Mouse (Mus musculus): ENCODE measurements around the gene Olfr576. TPM values are rescaled to one million over a fixed set of nuclear protein-coding genes. Genes with fewer than 3 reads are reported as not detected.

Gene Olfr576
- not detected in 2 replicates for polyA plus RNA-seq (2014; fragmentation: Nextera tagmentation; extraction: Ambion mirVana)

GRCm38 (mm10) chr7:102962360-102962759 lies at the start of gene Olfr576:
Gene Olfr576 (plus strand): TSS chr7:102962660.
- WGBS, result 49% methylated on average over 2 of the region's 2 CpGs
- H3K4me2 ChIP-seq (ENCODE audit: low read depth), result no peak within 1 kb of the TSS
- ATAC-seq (ENCODE audit: insufficient read depth, low FRiP score, low TSS enrichment) (no peak), DNase-seq (ENCODE audit: low spot score) (no peak)
- no peaks in the 10 kb centered on the region for H3K4me1 ChIP-seq (ENCODE audit: control insufficient read depth, insufficient read depth, low read length)
- no peak within 1 kb of the TSS for H3K9ac ChIP-seq (ENCODE audit: low read length)
- H3K27me3 ChIP-seq (ENCODE audit: control insufficient read depth, insufficient read depth, low read length), result no peaks in the 10 kb centered on the region
- no peak within 1 kb of the TSS for H3K4me3 ChIP-seq (ENCODE audit: low read depth, low read length)
- H3K27ac ChIP-seq (ENCODE audit: low read depth, low read length), result no peak within 1 kb of the TSS
- no peaks in the 10 kb centered on the region for H3K9me3 ChIP-seq (ENCODE audit: control insufficient read depth, low read length)
- H3K36me3 ChIP-seq (ENCODE audit: control insufficient read depth, insufficient read depth, low read length), result no peaks in the 10 kb centered on the region

- WGBS, result 61% methylated on average over 1 of the region's 1 CpGs
- Histone ChIP-seq H3K27me3 (ENCODE audit: control insufficient read depth, insufficient read depth, low read length) (no peaks in the 10 kb centered on the region), H3K4me3 (ENCODE audit: low read depth, low read length) (no peak overlapping the region), H3K4me1 (ENCODE audit: control insufficient read depth, insufficient read depth, low read length) (no peaks in the 10 kb centered on the region), H3K4me2 (ENCODE audit: low read depth) (no peak overlapping the region), H3K9ac (ENCODE audit: low read length) (no peak overlapping the region), H3K36me3 (ENCODE audit: control insufficient read depth, insufficient read depth, low read length) (no peaks in the 10 kb centered on the region), H3K9me3 (ENCODE audit: control insufficient read depth, low read length) (no peaks in the 10 kb centered on the region), H3K27ac (ENCODE audit: low read depth, low read length) (no peak overlapping the region)
- DNase-seq (ENCODE audit: low spot score), result no peak
- ATAC-seq (ENCODE audit: insufficient read depth, low FRiP score, low TSS enrichment), result no peak
Observed at GRCm38 (mm10) chr7:102915261-102915660, 47.2 kb upstream of the Olfr576 start.

- ATAC-seq (ENCODE audit: insufficient read depth, low FRiP score, low TSS enrichment) (no peak), DNase-seq (ENCODE audit: low spot score) (no peak)
- Histone ChIP-seq H3K4me2 (ENCODE audit: low read depth) (no peak overlapping the region), H3K27ac (ENCODE audit: low read depth, low read length) (no peak overlapping the region), H3K27me3 (ENCODE audit: control insufficient read depth, insufficient read depth, low read length) (no peaks in the 10 kb centered on the region), H3K9me3 (ENCODE audit: control insufficient read depth, low read length) (no peaks in the 10 kb centered on the region), H3K4me3 (ENCODE audit: low read depth, low read length) (no peak overlapping the region), H3K36me3 (ENCODE audit: control insufficient read depth, insufficient read depth, low read length) (no peaks in the 10 kb centered on the region), H3K4me1 (ENCODE audit: control insufficient read depth, insufficient read depth, low read length) (no peaks in the 10 kb centered on the region), H3K9ac (ENCODE audit: low read length) (no peak overlapping the region)
- 87% methylated on average over 5 of the region's 5 CpGs for WGBS
Observed at GRCm38 (mm10) chr7:102916405-102916804, 46.1 kb upstream of the Olfr576 start.

- ATAC-seq (ENCODE audit: insufficient read depth, low FRiP score, low TSS enrichment) (no peak), DNase-seq (ENCODE audit: low spot score) (no peak)
- WGBS, result 48% methylated on average over 4 of the region's 4 CpGs
- Histone ChIP-seq H3K4me3 (ENCODE audit: low read depth, low read length) (no peak within 1 kb of the TSS), H3K9me3 (ENCODE audit: control insufficient read depth, low read length) (no peaks in the 10 kb centered on the region), H3K36me3 (ENCODE audit: control insufficient read depth, insufficient read depth, low read length) (no peaks in the 10 kb centered on the region), H3K27ac (ENCODE audit: low read depth, low read length) (no peak within 1 kb of the TSS), H3K27me3 (ENCODE audit: control insufficient read depth, insufficient read depth, low read length) (no peaks in the 10 kb centered on the region), H3K4me1 (ENCODE audit: control insufficient read depth, insufficient read depth, low read length) (no peaks in the 10 kb centered on the region), H3K9ac (ENCODE audit: low read length) (no peak within 1 kb of the TSS), H3K4me2 (ENCODE audit: low read depth) (no peak within 1 kb of the TSS)
Observed at GRCm38 (mm10) chr7:102917032-102917875, 45.2 kb upstream of the Olfr576 start, which contains the start of gene Olfr571. Gene Olfr571 (minus strand): TSS chr7:102917536.

- Histone ChIP-seq H3K4me3 (ENCODE audit: low read depth, low read length) (no peak overlapping the region), H3K27me3 (ENCODE audit: control insufficient read depth, insufficient read depth, low read length) (no peaks in the 10 kb centered on the region), H3K9me3 (ENCODE audit: control insufficient read depth, low read length) (no peaks in the 10 kb centered on the region), H3K4me2 (ENCODE audit: low read depth) (no peak overlapping the region), H3K27ac (ENCODE audit: low read depth, low read length) (no peak overlapping the region), H3K4me1 (ENCODE audit: control insufficient read depth, insufficient read depth, low read length) (no peaks in the 10 kb centered on the region), H3K9ac (ENCODE audit: low read length) (no peak overlapping the region), H3K36me3 (ENCODE audit: control insufficient read depth, insufficient read depth, low read length) (no peaks in the 10 kb centered on the region)
- WGBS, result 22% methylated on average over 1 of the region's 1 CpGs
- no peak for DNase-seq (ENCODE audit: low spot score)
- ATAC-seq (ENCODE audit: insufficient read depth, low FRiP score, low TSS enrichment), result peak; percentile 54; the same call in 1 of the 2 replicates
Observed at GRCm38 (mm10) chr7:102919632-102920031, 42.8 kb upstream of the Olfr576 start.

GRCm38 (mm10) chr7:102924109-102924508 lies 38.4 kb upstream of the Olfr576 start, which contains the start of gene Olfr572:
Gene Olfr572 (plus strand): TSS chr7:102924409.
- WGBS, result 50% methylated on average over 1 of the region's 1 CpGs
- ATAC-seq (ENCODE audit: insufficient read depth, low FRiP score, low TSS enrichment) (no peak), DNase-seq (ENCODE audit: low spot score) (no peak)
- no peak within 1 kb of the TSS for H3K27ac ChIP-seq (ENCODE audit: low read depth, low read length)
- H3K4me2 ChIP-seq (ENCODE audit: low read depth), result no peak within 1 kb of the TSS
- H3K4me3 ChIP-seq (ENCODE audit: low read depth, low read length), result no peak within 1 kb of the TSS
- H3K27me3 ChIP-seq (ENCODE audit: control insufficient read depth, insufficient read depth, low read length), result no peaks in the 10 kb centered on the region
- H3K4me1 ChIP-seq (ENCODE audit: control insufficient read depth, insufficient read depth, low read length), result no peaks in the 10 kb centered on the region
- no peaks in the 10 kb centered on the region for H3K9me3 ChIP-seq (ENCODE audit: control insufficient read depth, low read length)
- no peaks in the 10 kb centered on the region for H3K36me3 ChIP-seq (ENCODE audit: control insufficient read depth, insufficient read depth, low read length)
- H3K9ac ChIP-seq (ENCODE audit: low read length), result no peak within 1 kb of the TSS

GRCm38 (mm10) chr7:102927105-102927504 lies 35.4 kb upstream of the Olfr576 start:
- no peak overlapping the region for H3K4me2 ChIP-seq (ENCODE audit: low read depth)
- DNase-seq (ENCODE audit: low spot score) (no peak), ATAC-seq (ENCODE audit: insufficient read depth, low FRiP score, low TSS enrichment) (no peak)
- H3K36me3 ChIP-seq (ENCODE audit: control insufficient read depth, insufficient read depth, low read length), result no peaks in the 10 kb centered on the region
- no peaks in the 10 kb centered on the region for H3K4me1 ChIP-seq (ENCODE audit: control insufficient read depth, insufficient read depth, low read length)
- H3K9ac ChIP-seq (ENCODE audit: low read length), result no peak overlapping the region
- 77% methylated on average over 3 of the region's 3 CpGs for WGBS
- no peak overlapping the region for H3K27ac ChIP-seq (ENCODE audit: low read depth, low read length)
- H3K27me3 ChIP-seq (ENCODE audit: control insufficient read depth, insufficient read depth, low read length), result no peaks in the 10 kb centered on the region
- H3K9me3 ChIP-seq (ENCODE audit: control insufficient read depth, low read length), result no peaks in the 10 kb centered on the region
- H3K4me3 ChIP-seq (ENCODE audit: low read depth, low read length), result no peak overlapping the region

GRCm38 (mm10) chr7:102942475-102942874 lies 20.0 kb upstream of the Olfr576 start, which contains the start of gene Olfr573-ps1:
Gene Olfr573-ps1 (minus strand): TSS chr7:102942575.
- no peak within 1 kb of the TSS for H3K27ac ChIP-seq (ENCODE audit: low read depth, low read length)
- H3K9me3 ChIP-seq (ENCODE audit: control insufficient read depth, low read length), result no peaks in the 10 kb centered on the region
- no peak within 1 kb of the TSS for H3K4me2 ChIP-seq (ENCODE audit: low read depth)
- no peaks in the 10 kb centered on the region for H3K4me1 ChIP-seq (ENCODE audit: control insufficient read depth, insufficient read depth, low read length)
- H3K9ac ChIP-seq (ENCODE audit: low read length), result no peak within 1 kb of the TSS
- H3K4me3 ChIP-seq (ENCODE audit: low read depth, low read length), result no peak within 1 kb of the TSS
- ATAC-seq (ENCODE audit: insufficient read depth, low FRiP score, low TSS enrichment) (no peak), DNase-seq (ENCODE audit: low spot score) (no peak)
- WGBS, result 88% methylated on average over 2 of the region's 2 CpGs
- H3K36me3 ChIP-seq (ENCODE audit: control insufficient read depth, insufficient read depth, low read length), result no peaks in the 10 kb centered on the region
- no peaks in the 10 kb centered on the region for H3K27me3 ChIP-seq (ENCODE audit: control insufficient read depth, insufficient read depth, low read length)

- Histone ChIP-seq H3K9me3 (ENCODE audit: control insufficient read depth, low read length) (no peaks in the 10 kb centered on the region), H3K4me1 (ENCODE audit: control insufficient read depth, insufficient read depth, low read length) (no peaks in the 10 kb centered on the region), H3K36me3 (ENCODE audit: control insufficient read depth, insufficient read depth, low read length) (no peaks in the 10 kb centered on the region), H3K4me3 (ENCODE audit: low read depth, low read length) (no peak overlapping the region), H3K9ac (ENCODE audit: low read length) (no peak overlapping the region), H3K4me2 (ENCODE audit: low read depth) (no peak overlapping the region), H3K27ac (ENCODE audit: low read depth, low read length) (no peak overlapping the region), H3K27me3 (ENCODE audit: control insufficient read depth, insufficient read depth, low read length) (no peaks in the 10 kb centered on the region)
- ATAC-seq (ENCODE audit: insufficient read depth, low FRiP score, low TSS enrichment) (no peak), DNase-seq (ENCODE audit: low spot score) (no peak)
- 75% methylated on average over 1 of the region's 1 CpGs for WGBS
Observed at GRCm38 (mm10) chr7:102943417-102943816, 19.0 kb upstream of the Olfr576 start.

All from neural tube, embryonic 11.5 days (tissue).